Mouse (Mus musculus) frontal cortex, adult 2 months (tissue): ENCODE results near the gene Tbl1xr1. TPM values are rescaled to one million over a fixed set of nuclear protein-coding genes. Genes with fewer than 3 reads are reported as not detected.

ENCODE experiments used
- DNase-seq, 2 experiments: peaks; one replicate each; pipeline ENCODE4 v3.0.0; 2022; ENCODE audit warnings: low spot score in 1 of 2; ENCODE audit errors: extremely low spot score in 1 of 2
- polyA plus RNA-seq: library from polyadenylated mRNA; depleted of rRNA; stranded (reverse); fragments of >200 nt; gene quantifications from 2 replicates; pipeline ENCODE4 v1.2.3, GENCODE M21; 2012; rRNA removed

The Tbl1xr1 gene
- polyA plus RNA-seq, result 43.1 and 46.5 TPM in 2 replicates

GRCm38 (mm10) chr3:22076561-22076935 is at the start of gene Tbl1xr1:
Gene Tbl1xr1 (plus strand): TSS chr3:22076652.
- DNase-seq, result peak; percentile 83 to 92

GRCm38 (mm10) chr3:22038004-22038403 is 38.4 kb upstream of the Tbl1xr1 start:
- no peak for DNase-seq

GRCm38 (mm10) chr3:22039036-22039795 is 37.2 kb upstream of the Tbl1xr1 start:
- no peak for DNase-seq

GRCm38 (mm10) chr3:22040627-22041026 is 35.8 kb upstream of the Tbl1xr1 start:
- no peak for DNase-seq

- DNase-seq, result no peak
These were observed 29.2 kb upstream of the Tbl1xr1 start for GRCm38 (mm10) chr3:22047203-22047602.

GRCm38 (mm10) chr3:22056664-22057328 is 19.7 kb upstream of the Tbl1xr1 start:
- DNase-seq, result no peak

GRCm38 (mm10) chr3:22058206-22058804 is 18.1 kb upstream of the Tbl1xr1 start:
- DNase-seq, result no peak

- DNase-seq, result no peak
These were observed 15.3 kb upstream of the Tbl1xr1 start for GRCm38 (mm10) chr3:22061163-22061562.

GRCm38 (mm10) chr3:22068621-22069020 is 7.8 kb upstream of the Tbl1xr1 start:
- no peak for DNase-seq

- no peak for DNase-seq
These were observed 2.5 kb upstream of the Tbl1xr1 start for GRCm38 (mm10) chr3:22073916-22074315.

- no peak for DNase-seq
These were observed 1.7 kb upstream of the Tbl1xr1 start for GRCm38 (mm10) chr3:22074591-22075294.

GRCm38 (mm10) chr3:22075517-22075886 is 950 bp upstream of the Tbl1xr1 start:
- DNase-seq, result peak in 1 of 2 experiments; percentile 42

- peak; percentile 63 to 82 for DNase-seq
These were observed 428 bp upstream of the Tbl1xr1 start for GRCm38 (mm10) chr3:22075887-22076560.

GRCm38 (mm10) chr3:22076936-22077656 is 644 bp downstream of the Tbl1xr1 start:
- no peak for DNase-seq

GRCm38 (mm10) chr3:22077657-22078475 is 1.4 kb downstream of the Tbl1xr1 start:
- peak in 1 of 2 experiments; percentile 54 for DNase-seq

GRCm38 (mm10) chr3:22078529-22078928 is 2.1 kb downstream of the Tbl1xr1 start:
- DNase-seq, result no peak

- no peak for DNase-seq
These were observed 5.4 kb downstream of the Tbl1xr1 start for GRCm38 (mm10) chr3:22081869-22082268.

GRCm38 (mm10) chr3:22082823-22083222 is 6.4 kb downstream of the Tbl1xr1 start:
- no peak for DNase-seq
